Mouse (Mus musculus) CD4-positive, CD25-positive, alpha-beta regulatory T cell, adult 4 months (primary cell): ENCODE results near the gene Inpp5f. TPM values are rescaled to one million over a fixed set of nuclear protein-coding genes. Genes with fewer than 3 reads are reported as not detected.
"Not testable (repeated sequence)": the region's sequence is repeated elsewhere in the genome, so short reads cannot be mapped to it uniquely, and the experiment has no call there.

Source experiments
- ATAC-seq: one replicate; pipeline ENCODE4 v1.8.0; 2017
- polyA plus RNA-seq, 2 experiments: library from polyadenylated mRNA; unstranded; fragments of 100-300 nt; shearing (Covaris generic); gene quantifications; one replicate each; pipeline ENCODE4 v1.2.1; 2017

Inpp5f gene
- polyA plus RNA-seq, 2 experiments from 2014 or later: 77.6 to 98.5 TPM

DNA sequence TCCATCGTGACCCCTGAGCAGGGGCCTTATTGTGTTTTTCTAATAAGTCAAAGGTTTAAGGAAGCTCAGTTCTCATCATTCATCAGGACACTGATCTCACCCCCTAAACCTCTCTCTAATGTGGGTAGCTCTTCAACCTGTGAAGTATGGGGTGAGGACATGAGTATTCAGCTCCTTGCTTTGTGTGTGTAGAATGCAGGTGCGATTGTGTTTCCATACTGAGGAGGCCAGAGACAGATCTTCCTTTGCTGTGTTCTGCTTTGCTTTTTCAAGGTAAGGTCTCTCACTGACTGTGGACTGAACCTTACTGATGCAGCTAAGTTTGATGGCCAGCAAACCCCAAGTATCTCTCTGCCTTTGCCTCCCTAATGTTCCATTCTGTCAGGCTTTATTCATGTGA lies 14.9 kb upstream of the Inpp5f start:
- ATAC-seq: no peak

DNA sequence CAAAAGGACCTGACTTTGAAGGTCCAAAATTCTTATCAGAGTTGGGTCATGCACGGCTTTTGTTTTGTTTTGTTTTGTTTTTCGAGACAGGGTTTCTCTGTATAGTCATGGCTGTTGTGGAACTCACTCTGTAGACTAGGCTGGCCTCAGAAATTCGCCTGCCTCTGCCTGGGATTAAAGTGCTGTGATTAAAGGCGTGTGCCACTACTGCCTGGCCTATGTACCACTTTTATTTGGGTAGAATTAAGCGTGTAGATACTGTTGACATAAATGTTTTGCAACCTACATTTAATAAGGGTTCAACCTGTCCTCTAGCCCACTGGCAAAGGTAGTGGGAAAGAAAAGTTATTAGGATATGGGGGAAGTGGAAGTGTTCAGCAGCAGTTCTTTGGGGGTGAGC lies 12.1 kb upstream of the Inpp5f start:
- no peak for ATAC-seq

GRCm38 (mm10) chr7:128601826-128602225 lies 9.3 kb upstream of the Inpp5f start:
- no peak for ATAC-seq

DNA sequence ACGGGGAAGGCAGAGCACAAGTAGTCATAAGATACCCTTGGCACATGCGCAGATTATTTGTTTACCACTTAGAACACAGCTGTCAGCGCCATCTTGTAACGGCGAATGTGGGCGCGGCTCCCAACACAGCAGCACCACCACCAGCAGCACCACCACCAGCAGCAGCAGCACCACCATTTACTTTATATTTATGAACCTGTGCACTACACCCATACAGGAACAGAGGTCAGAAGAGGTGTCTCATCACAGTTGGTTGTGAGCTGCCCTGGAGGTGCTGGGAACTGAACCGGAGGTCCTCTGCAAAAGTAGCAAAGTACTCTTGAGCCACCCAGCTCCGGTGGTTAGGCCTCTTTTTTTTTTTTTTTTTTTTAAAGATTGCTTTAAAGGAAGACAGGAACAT lies 1.2 kb upstream of the Inpp5f start:
- ATAC-seq: not testable (repeated sequence)

DNA sequence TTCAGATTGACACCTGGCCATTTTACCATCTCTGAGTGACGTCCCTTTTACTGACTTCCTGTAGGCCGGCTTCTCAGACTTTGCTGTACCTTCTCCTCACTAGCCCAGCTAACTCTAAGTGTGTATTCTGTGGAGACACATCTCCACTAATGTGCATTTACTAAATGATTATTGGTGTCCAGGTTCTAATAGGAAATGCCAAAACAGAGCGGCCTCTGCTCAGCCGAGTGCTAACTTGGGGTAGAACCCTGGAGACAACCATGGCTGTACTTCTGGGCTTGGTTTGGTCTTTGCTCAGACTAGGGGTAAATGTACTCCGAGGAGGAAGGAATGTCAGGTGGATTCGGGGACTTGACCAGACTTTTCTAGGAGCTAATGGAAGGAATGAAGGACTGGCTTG lies 638 bp upstream of the Inpp5f start:
- ATAC-seq: no peak

DNA sequence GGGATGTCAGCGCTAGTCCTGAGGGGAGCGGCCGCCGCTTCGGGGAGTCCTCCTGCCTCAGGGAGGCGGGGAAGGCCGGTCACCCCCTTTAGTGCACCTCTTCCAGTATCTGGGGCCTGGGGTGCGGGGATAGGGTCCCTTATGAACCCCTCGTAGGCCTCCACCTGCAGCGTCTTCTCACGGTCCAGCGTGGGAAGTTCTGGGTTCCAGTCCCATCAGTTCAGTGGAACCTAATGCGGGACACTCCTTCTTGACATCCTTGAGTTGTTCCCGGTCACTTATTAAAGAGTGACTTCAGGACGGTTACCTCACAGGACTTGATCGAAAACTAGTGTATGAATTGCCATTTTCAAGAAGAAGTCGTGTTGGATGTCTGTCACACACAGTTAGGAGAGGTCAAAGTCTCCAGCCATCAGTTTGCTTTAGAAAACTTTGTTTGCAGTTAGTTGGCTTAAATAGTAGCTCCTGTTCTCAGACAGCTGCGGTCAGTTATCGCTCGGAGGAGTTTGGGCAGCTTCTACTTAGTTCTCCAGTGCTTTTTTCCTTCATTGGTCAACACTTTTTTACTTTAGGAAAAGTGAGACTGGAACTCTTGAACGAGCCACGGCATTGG lies 777 bp downstream of the Inpp5f start:
- no peak for ATAC-seq

DNA sequence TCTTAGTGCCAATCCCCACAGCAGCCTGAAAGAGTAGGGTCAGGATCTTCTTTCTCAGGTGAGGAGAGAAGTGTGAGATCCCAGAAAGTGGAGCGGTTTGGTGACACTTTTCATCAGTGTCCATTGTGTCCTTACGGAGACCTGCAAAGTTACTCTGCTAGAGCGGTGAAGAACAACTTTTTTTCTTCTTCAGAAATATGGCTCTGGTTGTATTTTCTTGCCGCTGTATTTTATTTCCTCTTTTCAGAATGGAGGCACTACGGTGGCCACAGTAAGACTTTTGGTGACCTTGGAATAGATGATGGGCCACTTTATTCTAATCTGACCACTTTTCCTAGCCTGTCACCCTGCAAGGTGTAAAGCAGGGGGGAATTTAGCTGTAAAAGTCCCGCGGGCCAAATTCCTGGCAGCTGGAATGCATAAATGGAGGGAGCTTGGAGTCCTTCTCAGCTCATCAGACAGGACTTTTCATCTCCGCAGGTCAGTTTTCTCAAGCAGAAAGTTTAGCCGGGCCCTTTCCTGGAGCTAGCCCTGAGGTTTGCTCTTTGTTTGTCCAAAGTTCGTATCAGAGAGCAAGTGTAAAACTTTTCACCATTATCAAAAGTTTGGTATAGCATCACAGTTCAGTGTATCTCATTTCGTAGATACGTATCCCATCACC lies 1.5 kb downstream of the Inpp5f start:
- no peak for ATAC-seq

DNA sequence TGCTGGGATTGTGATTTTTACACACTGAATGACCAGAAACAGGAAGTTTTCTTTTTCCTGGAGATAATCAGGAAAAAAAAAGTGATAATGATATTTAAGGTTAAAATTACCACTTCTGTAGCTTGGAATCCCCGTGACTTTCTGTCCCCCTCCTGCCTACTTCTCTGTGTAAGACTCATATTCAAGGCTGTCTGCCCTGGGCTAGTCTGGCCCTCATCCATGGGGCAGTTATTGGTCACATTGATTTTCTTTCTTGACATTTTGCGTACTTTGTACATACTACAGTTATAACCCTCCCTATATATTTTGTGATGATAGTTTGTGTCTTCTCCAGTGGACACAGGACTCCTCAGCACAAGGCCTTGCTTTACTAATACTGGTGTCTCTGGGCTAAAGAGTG lies 2.5 kb downstream of the Inpp5f start:
- ATAC-seq: no peak

GRCm38 (mm10) chr7:128617587-128617986 lies 6.5 kb downstream of the Inpp5f start:
- ATAC-seq: no peak

- ATAC-seq: peak; percentile 57
These were observed 9.1 kb downstream of the Inpp5f start for GRCm38 (mm10) chr7:128620178-128620577.

GRCm38 (mm10) chr7:128622266-128622961 lies 11.3 kb downstream of the Inpp5f start:
- ATAC-seq: peak; percentile 50

- no peak for ATAC-seq
These were observed 11.9 kb downstream of the Inpp5f start for GRCm38 (mm10) chr7:128622994-128623393.

DNA sequence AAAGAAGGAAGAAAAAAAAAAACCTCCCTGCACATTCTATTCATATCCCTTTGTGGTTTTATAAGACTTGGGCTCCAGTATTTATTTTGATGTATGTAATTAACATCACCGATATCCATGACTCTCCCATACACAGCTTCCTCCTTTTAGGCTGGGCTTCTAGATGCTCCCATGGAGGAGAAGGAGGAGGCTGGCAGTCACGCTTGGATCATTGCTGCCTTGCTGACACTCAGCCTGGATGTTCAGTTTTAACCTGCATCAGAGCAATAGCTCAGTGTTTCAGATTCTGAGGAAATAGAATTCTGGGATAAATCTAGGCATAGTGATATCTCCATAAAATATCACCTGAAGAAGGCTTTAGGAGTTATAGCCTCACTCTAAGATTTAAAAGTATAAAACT lies 14.3 kb downstream of the Inpp5f start:
- no peak for ATAC-seq

GRCm38 (mm10) chr7:128626601-128627000 lies 15.5 kb downstream of the Inpp5f start:
- peak; percentile 26 for ATAC-seq

DNA sequence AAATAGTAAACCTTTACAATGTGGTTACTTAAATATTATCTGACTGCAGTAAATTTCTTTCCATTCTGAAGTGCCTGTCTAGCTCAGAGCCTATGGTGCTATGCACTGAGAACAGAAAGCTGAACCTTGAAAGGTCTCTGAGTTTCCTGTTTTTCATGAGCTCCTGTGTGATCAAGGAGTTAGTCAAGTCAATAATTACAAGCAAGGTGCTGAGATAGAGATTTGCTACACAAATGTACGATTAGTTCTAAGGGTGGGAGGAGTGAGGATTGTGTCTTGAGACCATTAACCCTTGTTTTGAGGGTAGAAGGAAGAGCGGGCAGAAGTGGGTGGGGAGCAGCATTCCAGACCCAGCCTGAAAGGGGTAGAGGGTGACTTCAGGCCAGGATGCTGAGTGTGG lies 16.1 kb downstream of the Inpp5f start:
- peak; percentile 74 for ATAC-seq

GRCm38 (mm10) chr7:128627723-128628122 lies 16.6 kb downstream of the Inpp5f start:
- no peak for ATAC-seq

GRCm38 (mm10) chr7:128633156-128633555 lies 22.0 kb downstream of the Inpp5f start:
- peak; percentile 94 for ATAC-seq

DNA sequence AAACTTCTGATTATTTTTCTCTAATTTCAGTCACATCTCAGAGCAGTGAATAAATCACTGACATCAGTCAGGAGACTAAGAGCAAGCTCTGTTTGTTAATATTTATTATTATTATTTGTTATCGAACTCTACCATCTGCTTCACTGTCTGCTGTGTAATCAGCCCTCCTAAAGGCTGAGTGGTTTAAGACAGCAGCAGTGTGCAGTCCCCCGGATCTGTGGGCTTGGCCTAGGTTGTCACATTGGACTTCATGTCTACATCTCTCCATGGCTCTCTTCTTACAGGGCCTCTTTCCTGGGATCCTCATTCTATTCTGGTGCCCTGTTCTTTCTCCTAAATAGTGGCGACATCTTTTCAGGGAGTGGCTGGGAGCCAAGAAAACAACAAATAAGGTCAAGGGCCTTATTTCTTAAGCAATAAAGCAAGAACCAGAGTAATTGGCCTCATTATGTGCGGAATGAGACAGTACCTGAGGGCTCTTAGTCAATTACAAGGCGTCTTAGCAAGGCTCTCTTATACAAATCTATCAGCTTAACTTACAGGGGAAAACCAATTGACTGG lies 28.9 kb downstream of the Inpp5f start:
- no peak for ATAC-seq

- ATAC-seq: no peak
These were observed 30.4 kb downstream of the Inpp5f start for GRCm38 (mm10) chr7:128641571-128641970.

DNA sequence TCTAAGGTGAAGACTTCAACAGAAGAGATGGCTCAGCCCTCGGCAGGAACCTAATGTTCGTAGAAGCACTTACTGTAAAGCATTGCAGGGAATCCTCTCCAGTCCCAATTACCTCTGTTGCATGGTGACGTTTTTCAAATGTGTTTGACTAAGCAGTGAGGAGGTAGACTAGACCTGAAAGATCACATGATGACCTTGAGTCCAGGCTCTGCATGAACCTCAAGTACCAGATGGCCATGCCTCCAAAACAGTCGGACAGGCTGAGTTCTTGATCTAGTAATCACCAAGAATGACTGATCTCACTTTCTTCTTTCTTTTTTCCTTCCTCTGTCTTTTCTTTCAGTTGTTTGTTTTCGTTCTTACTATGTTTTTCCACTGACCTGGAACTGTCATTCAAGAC lies 31.3 kb downstream of the Inpp5f start:
- ATAC-seq: peak; percentile 8

GRCm38 (mm10) chr7:128656970-128657369 lies 45.8 kb downstream of the Inpp5f start:
- no peak for ATAC-seq

DNA sequence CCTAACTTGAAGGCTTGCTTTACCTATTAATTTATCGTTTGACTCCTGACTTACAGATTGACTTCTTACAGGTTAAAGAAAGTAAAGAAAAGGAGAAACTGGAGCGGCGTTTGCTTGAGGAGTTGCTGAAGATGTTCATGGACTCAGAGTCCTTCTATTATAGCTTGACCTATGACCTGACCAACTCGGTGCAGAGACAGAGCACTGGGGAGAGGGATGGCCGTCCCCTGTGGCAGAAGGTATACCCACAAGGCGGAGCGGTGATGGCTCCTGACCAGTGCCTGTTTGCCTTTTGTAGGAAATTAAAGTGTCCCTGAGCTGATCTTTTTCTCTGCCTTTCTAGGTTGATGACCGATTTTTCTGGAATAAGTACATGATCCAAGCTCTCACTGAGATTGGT lies 52.8 kb downstream of the Inpp5f start:
- ATAC-seq: no peak

- ATAC-seq: no peak
These were observed 53.8 kb downstream of the Inpp5f start for GRCm38 (mm10) chr7:128664861-128665377.

GRCm38 (mm10) chr7:128667788-128668187 lies 56.7 kb downstream of the Inpp5f start:
- ATAC-seq: no peak
